Mouse (Mus musculus) naive thymus-derived CD4-positive, alpha-beta T cell, adult 2 months (primary cell): ENCODE data around the gene Ddx5.
"Not testable (repeated sequence)": the region's sequence is repeated elsewhere in the genome, so short reads cannot be mapped to it uniquely, and the experiment has no call there.

Experiments used
- DNase-seq: peaks from one replicate; pipeline ENCODE4 v3.0.0-alpha.2; 2011; ENCODE audit warnings: low read depth

Gene Ddx5

GRCm38 (mm10) chr11:106762139-106762799 is 26.7 kb downstream of the Ddx5 start:
- peak; percentile 68 for DNase-seq

GRCm38 (mm10) chr11:106760511-106760910 is 28.5 kb downstream of the Ddx5 start:
- no peak for DNase-seq

DNA sequence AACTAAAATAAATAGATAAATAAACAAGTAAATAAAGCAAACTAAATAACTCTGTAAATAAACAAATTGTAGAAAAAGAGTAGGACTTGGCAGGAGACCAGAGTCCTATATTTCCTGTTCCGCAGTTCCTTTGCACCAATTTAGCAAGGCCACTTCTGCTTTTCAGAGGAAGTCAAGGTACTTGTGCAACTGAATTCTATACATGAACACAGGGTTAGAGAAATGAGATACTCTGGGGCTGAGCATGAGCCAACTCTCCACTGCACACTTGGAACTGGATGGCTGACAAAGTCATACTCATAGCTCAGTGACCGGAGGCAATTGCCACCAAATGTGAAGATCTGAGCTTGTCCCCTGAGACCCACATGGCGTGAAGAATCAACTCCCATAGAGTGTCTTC is 30.0 kb downstream of the Ddx5 start:
- DNase-seq, result no peak

DNA sequence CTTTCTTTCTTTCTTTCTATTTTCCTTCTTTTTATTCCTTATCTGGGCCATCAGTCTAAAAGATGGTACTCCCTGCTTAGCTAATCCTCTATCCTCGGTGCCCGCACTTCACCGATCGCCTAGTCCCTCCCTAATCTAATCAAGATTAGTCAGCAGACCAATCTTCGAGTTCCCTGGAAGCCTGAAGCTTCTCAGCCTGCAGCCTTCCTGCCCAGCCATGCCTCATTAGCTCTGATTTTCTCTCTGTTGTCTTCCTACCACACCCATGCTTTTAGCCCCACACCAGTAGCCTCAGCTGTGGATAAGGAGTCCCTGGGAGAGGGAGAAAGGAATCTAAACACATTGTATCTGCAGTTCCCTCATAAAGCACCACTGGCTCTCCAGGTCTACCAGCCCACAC is 33.4 kb downstream of the Ddx5 start:
- no peak for DNase-seq

- DNase-seq, result no peak
These were observed 35.7 kb downstream of the Ddx5 start for GRCm38 (mm10) chr11:106753314-106753713.

DNA sequence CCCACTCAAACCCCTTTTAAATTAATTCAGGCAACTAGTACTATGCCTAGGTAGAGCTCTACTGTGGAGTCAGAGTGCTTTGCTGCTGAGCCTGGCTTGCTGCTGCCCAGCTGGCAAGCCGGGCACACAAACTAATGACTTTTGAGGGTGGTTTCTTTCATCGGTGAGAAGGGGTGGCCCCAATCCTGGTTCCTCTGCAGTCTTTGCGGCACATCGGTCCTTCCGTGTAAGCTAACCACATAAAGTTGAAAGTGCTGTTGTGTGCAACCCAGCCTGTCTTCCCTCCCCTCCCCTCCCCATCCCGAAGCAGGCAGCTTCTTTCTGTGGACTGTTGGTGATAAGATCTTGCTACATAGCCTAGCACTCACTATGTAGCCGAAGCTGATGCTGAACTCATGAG is 36.9 kb downstream of the Ddx5 start:
- DNase-seq, result peak; percentile 84

DNA sequence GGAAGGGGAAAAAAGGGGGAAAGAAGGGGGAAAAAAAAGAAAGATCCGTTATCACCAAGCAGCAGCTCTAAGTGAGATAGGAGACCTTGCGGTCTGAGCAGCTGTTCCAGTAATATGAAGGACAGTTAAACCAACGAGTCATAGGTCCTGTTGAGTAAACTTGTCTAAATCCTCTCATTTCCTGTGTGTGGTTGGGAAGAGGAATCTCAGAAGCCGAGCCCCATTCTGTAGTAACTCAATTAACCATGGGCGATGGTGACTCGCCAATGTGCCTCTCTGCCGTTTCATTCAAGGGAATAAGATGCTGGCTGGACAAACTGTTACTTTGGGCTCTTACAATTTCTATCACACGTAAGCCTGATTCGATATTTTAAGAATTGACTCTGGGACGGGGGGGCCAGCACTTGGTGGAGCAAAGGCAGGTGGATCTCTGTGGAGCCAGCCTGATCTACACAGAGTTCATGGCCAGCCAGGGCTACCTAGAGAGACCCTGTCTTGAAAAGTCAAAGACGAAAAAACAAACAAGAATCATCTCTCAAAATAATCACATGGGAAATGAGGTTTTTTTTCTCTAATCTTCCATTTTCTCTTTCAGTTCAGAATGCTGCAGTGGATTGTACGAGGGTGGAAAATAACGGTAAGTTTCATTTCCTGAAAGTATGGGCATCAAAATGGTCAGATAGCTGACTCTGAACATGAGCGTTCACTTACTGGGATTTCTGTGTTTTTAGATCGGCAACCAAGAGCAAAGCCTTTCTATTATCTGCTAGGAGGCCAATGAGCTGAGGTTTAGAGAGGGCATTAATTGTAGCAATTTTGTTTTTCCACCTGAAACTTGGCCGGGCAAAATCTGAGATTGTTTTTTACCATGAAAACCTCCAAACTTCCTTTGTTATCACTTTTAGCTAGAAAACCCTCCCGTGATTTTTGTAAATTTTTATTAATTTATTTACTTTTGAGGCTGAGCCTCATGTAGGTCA is 37.7 kb downstream of the Ddx5 start, which contains the start of gene Milr1:
Gene Milr1, plus strand, starts transcription at position 188 of the 980 bp plus-strand sequence.
- DNase-seq, result peak; percentile 75

GRCm38 (mm10) chr11:106750121-106750751 is 38.7 kb downstream of the Ddx5 start, which contains the start of gene Pecam1:
TSS of gene Pecam1 (minus strand) at chr11:106750628.
- peak; percentile 92 for DNase-seq

DNA sequence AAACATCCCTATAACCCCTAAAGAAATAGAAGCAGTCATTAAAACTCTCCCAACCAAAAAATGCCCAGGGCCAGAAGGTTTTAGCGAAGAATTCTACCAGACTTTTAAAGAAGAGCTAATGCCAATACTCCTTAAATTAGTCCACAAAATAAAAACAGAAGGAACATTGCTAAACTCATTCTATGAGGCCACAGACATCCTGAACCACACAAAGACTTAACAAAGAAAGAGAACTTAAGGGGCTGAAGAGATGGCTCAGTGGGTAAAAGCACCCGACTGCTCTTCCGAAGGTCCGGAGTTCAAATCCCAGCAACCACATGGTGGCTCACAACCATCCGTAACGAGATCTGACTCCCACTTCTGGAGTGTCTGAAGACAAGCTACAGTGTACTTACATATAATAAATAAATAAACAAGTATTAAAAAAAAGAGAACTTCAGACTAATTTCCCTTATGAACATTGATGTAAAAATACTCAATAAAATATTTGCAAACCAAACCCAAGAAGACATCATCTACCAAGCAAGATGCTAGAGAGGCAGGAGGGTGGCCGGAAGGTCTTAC is 39.3 kb downstream of the Ddx5 start:
- peak; percentile 56 for DNase-seq

DNA sequence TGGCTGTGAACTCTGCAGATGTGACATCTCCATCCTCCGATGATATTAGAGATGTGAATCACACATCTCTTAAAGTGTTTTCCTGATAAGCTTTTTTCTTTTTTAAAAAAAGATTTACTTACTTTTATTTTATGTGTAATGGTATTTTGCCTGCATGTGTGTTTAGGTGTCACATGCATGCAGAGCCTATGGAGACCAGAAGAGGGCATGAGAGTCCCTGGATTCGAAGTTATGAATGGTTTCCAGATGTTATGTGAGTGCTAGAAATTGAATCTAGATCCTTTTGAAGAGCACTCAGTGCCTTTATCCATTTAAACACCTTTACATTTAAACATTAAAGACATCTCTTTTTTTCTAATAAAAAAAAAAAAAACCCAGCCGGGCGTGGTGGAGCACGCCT is 44.0 kb downstream of the Ddx5 start:
- peak; percentile 61 for DNase-seq

DNA sequence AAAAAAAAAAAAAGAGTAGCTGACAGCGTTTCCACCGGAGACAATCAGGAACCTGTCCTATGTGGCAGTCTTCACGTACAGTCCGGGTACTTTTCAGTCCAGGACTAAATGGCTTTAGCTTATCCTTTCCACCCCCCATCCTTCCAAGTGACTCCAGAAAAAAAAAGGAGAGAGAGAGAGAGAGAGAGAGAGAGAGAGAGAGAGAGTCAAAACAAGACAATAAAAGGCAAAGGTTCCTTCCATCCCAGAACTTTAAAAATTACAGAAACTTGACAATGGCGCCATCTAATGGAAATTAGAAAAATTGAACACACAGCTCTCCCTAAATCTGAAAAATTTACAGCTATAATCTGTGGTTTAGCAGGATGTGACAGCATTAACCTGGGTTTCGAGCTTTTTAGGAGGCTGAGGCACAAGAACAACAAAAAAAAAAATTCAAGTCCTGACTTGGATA is 46.6 kb downstream of the Ddx5 start:
- DNase-seq, result peak; percentile 82

DNA sequence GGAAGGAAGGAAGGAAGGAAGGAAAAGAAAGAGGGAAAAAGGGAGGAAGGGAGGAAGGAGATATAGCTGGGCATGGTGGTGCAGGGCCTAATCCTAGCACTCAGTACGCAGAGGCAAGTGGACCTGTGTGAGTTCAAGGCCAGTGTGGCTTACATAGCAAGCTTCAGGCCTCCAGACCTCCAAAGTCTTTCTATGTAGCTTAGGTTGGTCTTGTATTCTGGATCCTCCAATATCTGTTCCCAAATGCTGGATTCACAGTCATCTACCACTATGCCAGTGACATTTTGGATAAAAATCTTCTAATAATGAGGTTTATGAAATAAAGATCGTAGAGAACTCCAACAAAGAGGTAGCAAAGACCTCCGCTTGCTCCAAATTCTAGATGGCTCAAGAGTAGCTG is 47.2 kb downstream of the Ddx5 start:
- no peak for DNase-seq

DNA sequence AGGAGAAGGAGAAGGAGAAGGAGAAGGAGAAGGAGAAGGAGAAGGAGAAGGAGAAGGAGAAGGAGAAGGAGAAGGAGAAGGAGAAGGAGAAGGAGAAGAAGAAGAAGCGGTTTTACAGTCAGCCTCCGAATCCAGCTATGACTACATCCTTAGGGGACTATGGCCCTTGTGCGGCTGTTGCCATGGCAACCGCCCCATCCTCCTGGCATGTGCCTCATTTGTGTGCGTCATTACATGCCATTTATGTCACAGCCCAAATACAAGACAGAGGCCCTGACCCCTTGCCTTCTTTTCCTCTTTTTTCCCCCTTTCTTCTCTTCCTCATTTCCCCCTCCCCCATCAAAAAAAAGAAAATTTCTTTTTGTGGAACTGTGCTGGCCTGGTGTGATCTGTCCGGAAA is 47.8 kb downstream of the Ddx5 start:
- DNase-seq, result peak; percentile 51

GRCm38 (mm10) chr11:106740724-106741123 is 48.3 kb downstream of the Ddx5 start:
- not testable (repeated sequence) for DNase-seq

DNA sequence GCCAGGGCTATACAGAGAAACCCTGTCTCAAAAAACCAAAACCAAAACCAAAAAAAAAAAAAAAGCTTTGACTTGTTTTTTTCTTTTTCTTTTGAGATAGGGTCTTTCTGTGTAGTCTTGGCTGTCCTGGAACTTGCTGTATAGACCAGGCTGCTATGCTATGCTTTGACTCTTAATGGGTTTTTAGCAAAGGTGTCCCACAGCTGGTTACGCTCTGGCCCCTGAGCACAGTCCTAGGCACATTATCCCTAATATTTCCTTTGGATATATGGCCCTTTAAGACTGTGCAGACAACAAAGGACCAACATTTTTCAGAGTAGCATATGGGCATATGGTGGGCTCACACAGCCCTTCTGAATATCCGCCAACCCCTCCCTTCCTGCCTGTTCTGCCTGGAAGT is 49.9 kb downstream of the Ddx5 start:
- DNase-seq, result no peak

- no peak for DNase-seq
These were observed 51.8 kb downstream of the Ddx5 start for GRCm38 (mm10) chr11:106737178-106737621.

DNA sequence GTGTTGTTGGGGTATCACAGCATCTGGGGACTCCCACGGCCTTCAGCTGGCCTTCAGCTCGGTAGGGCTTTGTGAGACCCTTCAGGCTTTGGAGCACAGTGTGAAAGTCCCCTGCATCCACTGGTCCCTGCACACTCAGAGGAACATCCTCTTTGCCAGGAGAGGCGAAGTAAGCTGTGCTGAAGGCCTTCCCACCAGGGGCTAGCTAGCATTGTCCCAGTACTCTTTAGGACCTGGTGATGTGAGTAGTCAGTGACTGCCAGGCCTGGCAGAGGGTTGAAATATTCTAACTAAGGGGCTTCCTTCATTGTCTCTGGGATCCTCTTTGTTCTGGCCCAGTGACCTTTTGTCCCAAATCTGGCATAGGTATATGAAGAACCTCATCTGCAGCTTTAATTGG is 52.4 kb downstream of the Ddx5 start:
- no peak for DNase-seq

- no peak for DNase-seq
These were observed 58.3 kb downstream of the Ddx5 start for GRCm38 (mm10) chr11:106730714-106731113.
